Mouse (Mus musculus) effector memory CD4-positive, alpha-beta T cell, adult 5 months (primary cell): ENCODE measurements around the gene Slc25a11. TPM values are rescaled to one million over a fixed set of nuclear protein-coding genes. Genes with fewer than 3 reads are reported as not detected.

Experiments
- polyA plus RNA-seq: library from polyadenylated mRNA; unstranded; fragments of 100-300 nt; shearing (Covaris generic); gene quantifications from one replicate; pipeline ENCODE4 v1.2.1, GENCODE M21; 2017

Gene Slc25a11
- 70.1 TPM for polyA plus RNA-seq

DNA sequence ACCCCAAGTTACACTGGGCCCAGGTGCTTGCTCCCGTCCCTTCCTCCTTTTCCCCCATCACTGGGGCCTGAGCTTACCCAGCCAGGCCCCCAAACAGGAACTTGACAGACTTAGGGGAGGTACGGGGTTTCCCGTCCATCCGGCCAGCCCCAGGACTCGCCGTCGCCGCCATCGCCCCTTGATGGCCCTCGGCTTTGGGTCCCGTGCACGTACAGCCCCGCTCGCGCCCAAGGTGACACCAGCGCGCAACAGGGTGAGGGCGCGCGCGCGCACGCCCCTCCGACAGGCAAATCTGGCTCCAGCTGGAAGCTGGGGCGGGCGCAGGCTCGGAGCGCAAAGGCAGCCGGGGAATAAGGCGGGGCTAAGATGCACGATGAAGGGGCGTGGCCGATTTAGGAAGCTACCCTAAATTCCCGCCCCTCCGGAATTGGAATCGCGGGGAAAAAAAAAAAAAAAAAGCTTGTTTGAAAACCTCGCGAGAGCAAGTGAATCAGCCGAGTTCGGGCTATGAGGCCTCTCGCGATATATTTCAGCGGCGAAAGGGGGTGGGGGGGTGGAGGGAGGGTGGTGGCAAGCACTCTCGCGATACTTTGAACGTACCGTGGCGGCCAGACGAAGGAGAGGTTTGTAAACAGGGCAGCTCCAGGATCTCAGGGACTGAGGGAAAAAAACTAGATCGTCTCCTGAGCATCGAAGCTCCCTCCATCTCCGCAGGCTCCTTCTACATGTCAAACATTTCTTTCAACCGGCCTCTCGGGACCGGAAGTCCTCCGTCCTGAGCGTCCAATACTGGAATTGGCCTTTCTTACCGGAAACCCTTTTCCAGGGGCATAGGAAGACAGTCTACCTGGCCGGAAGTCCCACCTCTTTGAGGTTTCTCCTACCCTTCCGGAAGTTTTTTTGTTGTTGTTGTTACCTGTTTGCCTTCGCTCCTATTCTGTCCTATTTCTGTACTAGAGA is at the start of gene Slc25a11, which contains the start of gene Rnf167:
Slc25a11 (minus strand) TSS at position 789 of the 960 bp plus-strand sequence.
Rnf167 (plus strand) TSS at position 545 of the 960 bp plus-strand sequence.

GRCm38 (mm10) chr11:70687601-70688199 is 40.4 kb upstream of the Slc25a11 start, which contains the start of gene Camta2:
Camta2 (minus strand) TSS chr11:70688105.

GRCm38 (mm10) chr11:70668771-70669505 is 21.7 kb upstream of the Slc25a11 start, which contains the start of gene Spag7:
Spag7 (minus strand) TSS chr11:70669416.

GRCm38 (mm10) chr11:70656964-70657363 is 9.7 kb upstream of the Slc25a11 start, which contains the start of gene Eno3:
Eno3 (plus strand) TSS chr11:70657202.

GRCm38 (mm10) chr11:70654198-70654922 is 7.1 kb upstream of the Slc25a11 start, which contains the start of gene Pfn1:
Pfn1 (minus strand) TSS chr11:70654644.

GRCm38 (mm10) chr11:70638714-70639278 is 8.5 kb downstream of the Slc25a11 start, which contains the start of gene Gp1ba:
Gp1ba (plus strand) TSS chr11:70639122.

DNA sequence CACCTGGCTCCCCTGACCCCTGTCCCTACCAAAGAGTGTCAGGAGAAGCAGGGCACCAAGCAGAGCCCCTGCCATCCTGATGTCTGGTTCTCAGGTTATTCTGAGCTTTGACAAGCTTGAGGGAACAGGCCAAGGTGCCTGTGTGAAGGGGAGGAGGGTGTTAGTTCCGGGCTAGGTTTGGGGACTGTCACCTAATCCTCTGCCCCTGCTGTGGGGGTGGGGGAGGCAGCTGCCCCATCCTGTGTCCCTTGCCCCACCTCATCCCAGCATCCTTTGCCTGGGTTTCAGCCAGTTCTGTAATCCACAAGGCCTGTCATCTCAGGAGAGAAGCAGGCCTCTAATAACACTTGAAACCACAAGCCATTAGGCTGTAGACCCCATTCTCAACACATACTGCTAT is 28.2 kb downstream of the Slc25a11 start, which contains the start of gene Chrne:
Chrne (minus strand) TSS at position 116 of the 400 bp plus-strand sequence.

GRCm38 (mm10) chr11:70615516-70616093 is 31.7 kb downstream of the Slc25a11 start, which contains the start of gene 4930544D05Rik:
4930544D05Rik (plus strand) TSS chr11:70615848.

Other genes starting within 250 kb of the Slc25a11 start
- 10.7 TPM for gene Pelp1, start 237.4 kb downstream of the Slc25a11 start, polyA plus RNA-seq
- gene Arrb2, start 214.8 kb downstream of the Slc25a11 start, polyA plus RNA-seq = 215 TPM
- 141 TPM for gene Med11, start 195.6 kb downstream of the Slc25a11 start, polyA plus RNA-seq
- gene Zmynd15, start 188.0 kb downstream of the Slc25a11 start, polyA plus RNA-seq = 0.16 TPM
- 1.7 TPM for gene Cxcl16, start 187.5 kb downstream of the Slc25a11 start, polyA plus RNA-seq
- gene Tm4sf5, start 142.2 kb downstream of the Slc25a11 start, polyA plus RNA-seq = not detected
- not detected for gene Vmo1, start 132.9 kb downstream of the Slc25a11 start, polyA plus RNA-seq
- gene Gltpd2, start 128.3 kb downstream of the Slc25a11 start, polyA plus RNA-seq = 0.31 TPM
- gene Psmb6, start 122.1 kb downstream of the Slc25a11 start, polyA plus RNA-seq = 282 TPM
- not detected for gene Gm40193, start 114.5 kb downstream of the Slc25a11 start, polyA plus RNA-seq
- gene Pld2, start 107.4 kb downstream of the Slc25a11 start, polyA plus RNA-seq = 8.9 TPM
- 39.6 TPM for gene Mink1, start 84.6 kb downstream of the Slc25a11 start, polyA plus RNA-seq
- 1.4 TPM for gene 4930544D05Rik, start 31.6 kb downstream of the Slc25a11 start, polyA plus RNA-seq
- gene Chrne, start 28.3 kb downstream of the Slc25a11 start, polyA plus RNA-seq = 18.7 TPM
- gene Gp1ba, start 8.4 kb downstream of the Slc25a11 start, polyA plus RNA-seq = not detected
- 270 TPM for gene Rnf167, start 244 bp downstream of the Slc25a11 start, polyA plus RNA-seq
- gene Pfn1, start 7.2 kb upstream of the Slc25a11 start, polyA plus RNA-seq = 2,450 TPM
- 9.9 TPM for gene Eno3, start 9.7 kb upstream of the Slc25a11 start, polyA plus RNA-seq
- gene Spag7, start 21.9 kb upstream of the Slc25a11 start, polyA plus RNA-seq = 64.8 TPM
- 36.7 TPM for gene Camta2, start 40.6 kb upstream of the Slc25a11 start, polyA plus RNA-seq
- gene Inca1, start 52.7 kb upstream of the Slc25a11 start, polyA plus RNA-seq = 0.59 TPM
- 2.4 TPM for gene Kif1c, start 53.1 kb upstream of the Slc25a11 start, polyA plus RNA-seq
- 4.5 TPM for gene Zfp3, start 116.7 kb upstream of the Slc25a11 start, polyA plus RNA-seq
- gene Scimp, start 165.1 kb upstream of the Slc25a11 start, polyA plus RNA-seq = 0.37 TPM
- gene Rabep1, start 197.3 kb upstream of the Slc25a11 start, polyA plus RNA-seq = 74.0 TPM